Mouse (Mus musculus): Measurements from ENCODE around the gene Olfr1090. TPM values are rescaled to one million over a fixed set of nuclear protein-coding genes. Genes with fewer than 3 reads are reported as not detected.

Gene Olfr1090
- total RNA-seq (2023): not detected

GRCm38 (mm10) chr2:86758893-86759292 lies at the start of gene Olfr1090:
TSS of gene Olfr1090 (minus strand) at chr2:86758993.

DNA sequence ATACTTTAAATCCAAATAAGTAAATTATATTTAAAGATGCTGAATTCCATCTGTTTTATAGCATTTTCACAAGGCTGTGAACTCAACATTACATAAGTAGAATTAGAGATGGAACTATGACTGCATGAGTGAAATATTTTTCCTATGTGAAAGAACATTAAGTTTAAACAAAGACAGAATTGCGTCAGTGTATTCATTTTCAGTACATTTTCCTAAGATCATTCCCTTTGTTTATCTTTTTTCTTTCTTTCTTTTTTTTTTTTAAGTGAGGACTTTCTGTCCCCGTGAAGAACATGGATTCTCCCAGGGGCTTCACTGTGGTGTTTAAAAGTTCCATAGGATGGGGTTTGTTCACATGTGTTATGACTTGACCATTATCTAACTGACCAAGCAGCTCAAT lies 23.4 kb upstream of the Olfr1090 start, which contains the start of gene Olfr1093:
Gene Olfr1093 (plus strand): TSS at position 301 of the 400 bp plus-strand sequence.

DNA sequence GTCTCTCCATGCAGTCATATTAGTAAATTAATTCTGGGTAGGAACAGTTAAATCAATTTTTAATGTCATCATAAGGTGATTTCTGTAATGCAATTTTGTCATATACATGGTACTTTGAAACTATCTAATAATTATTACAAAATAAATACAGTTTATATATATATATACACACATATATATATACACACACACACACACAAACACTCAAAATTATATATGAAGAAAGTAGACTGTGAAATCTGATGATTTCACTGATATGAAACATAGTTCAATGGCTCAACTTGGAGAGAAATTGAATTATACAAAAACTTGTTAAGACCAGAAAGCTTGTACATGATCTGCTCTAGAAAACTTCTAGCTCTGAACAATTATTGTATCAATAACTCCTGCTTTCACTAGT lies 25.2 kb downstream of the Olfr1090 start, which contains the start of gene Olfr1089:
Gene Olfr1089 (minus strand): TSS at position 101 of the 400 bp plus-strand sequence.

Other genes with a start within 250 kb of the Olfr1090 start
- gene Olfr1079, start 216.5 kb downstream of the Olfr1090 start, total RNA-seq (2023): not detected
- not detected for gene Olfr1080, start 200.8 kb downstream of the Olfr1090 start, total RNA-seq (2023)
- gene Olfr1082, start 160.0 kb downstream of the Olfr1090 start, total RNA-seq (2023): not detected
- gene Olfr1084, start 119.3 kb downstream of the Olfr1090 start, total RNA-seq (2023): not detected
- not detected for gene Olfr1085, start 97.0 kb downstream of the Olfr1090 start, total RNA-seq (2023)
- not detected for gene Olfr1086, start 78.9 kb downstream of the Olfr1090 start, total RNA-seq (2023)
- not detected for gene Olfr1087, start 60.6 kb downstream of the Olfr1090 start, total RNA-seq (2023)
- gene Olfr1089, start 25.3 kb downstream of the Olfr1090 start, total RNA-seq (2023): not detected
- gene Olfr1093, start 23.5 kb upstream of the Olfr1090 start, total RNA-seq (2023): not detected
- gene Olfr141, start 51.0 kb upstream of the Olfr1090 start, total RNA-seq (2023): not detected
- not detected for gene Olfr1094, start 65.7 kb upstream of the Olfr1090 start, total RNA-seq (2023)
- gene Olfr1095, start 92.7 kb upstream of the Olfr1090 start, total RNA-seq (2023): not detected
- not detected for gene Gm13723, start 115.8 kb upstream of the Olfr1090 start, total RNA-seq (2023)
- not detected for gene Olfr1097, start 133.2 kb upstream of the Olfr1090 start, total RNA-seq (2023)
- gene Olfr1098, start 165.6 kb upstream of the Olfr1090 start, total RNA-seq (2023): not detected
- gene Olfr1099, start 201.7 kb upstream of the Olfr1090 start, total RNA-seq (2023): not detected
- gene Olfr1100, start 221.0 kb upstream of the Olfr1090 start, total RNA-seq (2023): not detected
- gene Olfr1101, start 232.2 kb upstream of the Olfr1090 start, total RNA-seq (2023): not detected
- not detected for gene Olfr1102, start 239.4 kb upstream of the Olfr1090 start, total RNA-seq (2023)

All from T-cell, adult 66 days (primary cell).